Mouse (Mus musculus): Measurements from ENCODE around the gene Mok. TPM values are rescaled to one million over a fixed set of nuclear protein-coding genes. Genes with fewer than 3 reads are reported as not detected.
A peak's percentile ranks its signal among the peaks of the same experiment; 100 is the strongest.

Gene Mok
- total and polyA plus RNA-seq, 2 experiments from 2014 or later, result 17.0 to 23.7 TPM

GRCm38 (mm10) chr12:110791026-110791425, 49.7 kb downstream of the Mok start:
- no peaks in the 10 kb centered on the region for H3K4me1 ChIP-seq (ENCODE audit: insufficient read depth, low read length)

GRCm38 (mm10) chr12:110790580-110790979, 50.2 kb downstream of the Mok start:
- DNase-seq (ENCODE audit: low spot score), result no peak
- Histone ChIP-seq H3K27ac (ENCODE audit: low read depth, low read length) (no peak overlapping the region), H3K36me3 (ENCODE audit: insufficient read depth, low read length) (peaks cover 5% of the 10 kb centered on the region), H3K9me3 (ENCODE audit: low read length) (no peaks in the 10 kb centered on the region), H3K4me3 (ENCODE audit: low read depth, low read length) (no peak overlapping the region), H3K4me2 (ENCODE audit: low read depth, low read length, poor library complexity, severe bottlenecking) (no peak overlapping the region), H3K4me1 (ENCODE audit: insufficient read depth, low read length) (no peaks in the 10 kb centered on the region), H3K27me3 (ENCODE audit: insufficient read depth, low read length) (no peaks in the 10 kb centered on the region), H3K9ac (replicated peaks; ENCODE audit: low read length, poor library complexity, severe bottlenecking) (no peak overlapping the region)
- ATAC-seq (ENCODE audit: low FRiP score), result no peak
- no peak for TF ChIP-seq CTCF (IDR thresholded peaks at IDR 0.05)
- 88% methylated on average over 4 of the region's 4 CpGs for WGBS

More at GRCm38 (mm10) chr12:110791026-110791425, 49.7 kb downstream of the Mok start:
- DNase-seq (ENCODE audit: low spot score), result no peak
- H3K4me2 ChIP-seq (ENCODE audit: low read depth, low read length, poor library complexity, severe bottlenecking), result no peak overlapping the region
- 96% methylated on average over 8 of the region's 8 CpGs for WGBS
- no peaks in the 10 kb centered on the region for H3K9me3 ChIP-seq (ENCODE audit: low read length)
- H3K4me3 ChIP-seq (ENCODE audit: low read depth, low read length), result no peak overlapping the region
- ATAC-seq (ENCODE audit: low FRiP score), result no peak
- H3K27ac ChIP-seq (ENCODE audit: low read depth, low read length), result no peak overlapping the region
- no peak overlapping the region for H3K9ac ChIP-seq (replicated peaks; ENCODE audit: low read length, poor library complexity, severe bottlenecking)
- TF ChIP-seq CTCF (IDR thresholded peaks at IDR 0.05), result no peak
- no peaks in the 10 kb centered on the region for H3K27me3 ChIP-seq (ENCODE audit: insufficient read depth, low read length)
- H3K36me3 ChIP-seq (ENCODE audit: insufficient read depth, low read length), result peaks cover 5% of the 10 kb centered on the region

GRCm38 (mm10) chr12:110786243-110786642, 54.5 kb downstream of the Mok start:
- Histone ChIP-seq H3K4me3 (ENCODE audit: low read depth, low read length) (no peak overlapping the region), H3K9ac (replicated peaks; ENCODE audit: low read length, poor library complexity, severe bottlenecking) (no peak overlapping the region), H3K27ac (ENCODE audit: low read depth, low read length) (no peak overlapping the region), H3K27me3 (ENCODE audit: insufficient read depth, low read length) (no peaks in the 10 kb centered on the region), H3K4me1 (ENCODE audit: insufficient read depth, low read length) (no peaks in the 10 kb centered on the region), H3K36me3 (ENCODE audit: insufficient read depth, low read length) (peaks cover 10% of the 10 kb centered on the region), H3K4me2 (ENCODE audit: low read depth, low read length, poor library complexity, severe bottlenecking) (no peak overlapping the region), H3K9me3 (ENCODE audit: low read length) (no peaks in the 10 kb centered on the region)
- no peak for TF ChIP-seq CTCF (IDR thresholded peaks at IDR 0.05)
- peak; percentile 62 for DNase-seq (ENCODE audit: low spot score)
- no peak for ATAC-seq (ENCODE audit: low FRiP score)
- 75% methylated on average over 4 of the region's 4 CpGs for WGBS

GRCm38 (mm10) chr12:110784211-110784610, 56.5 kb downstream of the Mok start:
- H3K4me3 ChIP-seq (ENCODE audit: low read depth, low read length), result no peak overlapping the region
- no peak for ATAC-seq (ENCODE audit: low FRiP score)
- WGBS, result 92% methylated on average over 2 of the region's 2 CpGs

GRCm38 (mm10) chr12:110782278-110782677, 58.5 kb downstream of the Mok start:
- no peak overlapping the region for H3K4me3 ChIP-seq (ENCODE audit: low read depth, low read length)
- no peak for ATAC-seq (ENCODE audit: low FRiP score)
- TF ChIP-seq CTCF (IDR thresholded peaks at IDR 0.05), result no peak

More at GRCm38 (mm10) chr12:110784211-110784610, 56.5 kb downstream of the Mok start:
- H3K9ac ChIP-seq (replicated peaks; ENCODE audit: low read length, poor library complexity, severe bottlenecking), result no peak overlapping the region
- no peaks in the 10 kb centered on the region for H3K4me1 ChIP-seq (ENCODE audit: insufficient read depth, low read length)
- H3K27me3 ChIP-seq (ENCODE audit: insufficient read depth, low read length), result no peaks in the 10 kb centered on the region
- no peak for DNase-seq (ENCODE audit: low spot score)
- TF ChIP-seq CTCF (IDR thresholded peaks at IDR 0.05), result no peak
- no peak overlapping the region for H3K4me2 ChIP-seq (ENCODE audit: low read depth, low read length, poor library complexity, severe bottlenecking)
- H3K36me3 ChIP-seq (ENCODE audit: insufficient read depth, low read length), result peaks cover 19% of the 10 kb centered on the region
- H3K27ac ChIP-seq (ENCODE audit: low read depth, low read length), result no peak overlapping the region
- H3K9me3 ChIP-seq (ENCODE audit: low read length), result no peaks in the 10 kb centered on the region

GRCm38 (mm10) chr12:110781181-110781580, 59.6 kb downstream of the Mok start:
- ATAC-seq (ENCODE audit: low FRiP score), result peak; percentile 52; the same call in 1 of the 2 replicates
- no peak overlapping the region for H3K4me2 ChIP-seq (ENCODE audit: low read depth, low read length, poor library complexity, severe bottlenecking)
- no peak overlapping the region for H3K27ac ChIP-seq (ENCODE audit: low read depth, low read length)

More at GRCm38 (mm10) chr12:110782278-110782677, 58.5 kb downstream of the Mok start:
- peaks cover 19% of the 10 kb centered on the region for H3K36me3 ChIP-seq (ENCODE audit: insufficient read depth, low read length)
- 96% methylated on average over 1 of the region's 1 CpGs for WGBS
- H3K9ac ChIP-seq (replicated peaks; ENCODE audit: low read length, poor library complexity, severe bottlenecking), result no peak overlapping the region
- H3K4me1 ChIP-seq (ENCODE audit: insufficient read depth, low read length), result no peaks in the 10 kb centered on the region
- no peak overlapping the region for H3K27ac ChIP-seq (ENCODE audit: low read depth, low read length)
- H3K27me3 ChIP-seq (ENCODE audit: insufficient read depth, low read length), result no peaks in the 10 kb centered on the region
- no peaks in the 10 kb centered on the region for H3K9me3 ChIP-seq (ENCODE audit: low read length)
- H3K4me2 ChIP-seq (ENCODE audit: low read depth, low read length, poor library complexity, severe bottlenecking), result no peak overlapping the region
- no peak for DNase-seq (ENCODE audit: low spot score)

More at GRCm38 (mm10) chr12:110781181-110781580, 59.6 kb downstream of the Mok start:
- TF ChIP-seq CTCF (IDR thresholded peaks at IDR 0.05), result no peak
- Histone ChIP-seq H3K27me3 (ENCODE audit: insufficient read depth, low read length) (no peaks in the 10 kb centered on the region), H3K4me1 (ENCODE audit: insufficient read depth, low read length) (no peaks in the 10 kb centered on the region), H3K9me3 (ENCODE audit: low read length) (no peaks in the 10 kb centered on the region), H3K36me3 (ENCODE audit: insufficient read depth, low read length) (peaks cover 14% of the 10 kb centered on the region), H3K9ac (replicated peaks; ENCODE audit: low read length, poor library complexity, severe bottlenecking) (no peak overlapping the region), H3K4me3 (ENCODE audit: low read depth, low read length) (no peak overlapping the region)
- DNase-seq (ENCODE audit: low spot score), result peak; percentile 77
- 75% methylated on average over 8 of the region's 8 CpGs for WGBS

All from midbrain, postnatal 0 days (tissue).